Mouse (Mus musculus) megakaryocyte, embryonic 14.5 days (primary cell): Measurements from ENCODE around the gene Smurf2.

ENCODE experiments used
- FLI1 ChIP-seq: IDR thresholded peaks from 2 replicates; pipeline ENCODE4 v1.6.1; 2012; ENCODE audit warnings: low read length, inconsistent platforms, mixed read lengths
- GATA1 ChIP-seq: IDR thresholded peaks from 3 replicates; pipeline ENCODE4 v1.6.1; 2012; ENCODE audit warnings: mixed read lengths, low read length, inconsistent platforms, borderline replicate concordance

- TF ChIP-seq GATA1 = no peak
- TF ChIP-seq FLI1 = no peak
These were observed 130.9 kb downstream of the Smurf2 start for GRCm38 (mm10) chr11:106789649-106790048.
